Mouse (Mus musculus) hindbrain, embryonic 15.5 days (tissue): ENCODE measurements around the gene Tenm3. TPM values are rescaled to one million over a fixed set of nuclear protein-coding genes. Genes with fewer than 3 reads are reported as not detected.

Experiments
- ATAC-seq: fragments of 200-750 bp; cut with Nextera tagmentation; 2 replicates; pipeline ENCODE4 v1.8.0; 2017; ENCODE audit warnings: low read depth, moderate number of reproducible peaks, moderate TSS enrichment; ENCODE audit not compliant: low FRiP score
- H3K27ac ChIP-seq: fragments of 300-500 bp; sonication (generic); replicated peaks from 2 replicates; pipeline ENCODE4 v1.5.1; 2015; ENCODE audit warnings: mild to moderate bottlenecking, inconsistent platforms
- H3K27me3 ChIP-seq: fragments of 300-500 bp; sonication (generic); 2 replicates; pipeline ENCODE4 v1.6.1; 2015; ENCODE audit warnings: control low read depth, inconsistent platforms
- H3K36me3 ChIP-seq: fragments of 300-500 bp; sonication (generic); 2 replicates; pipeline ENCODE4 v1.6.1; 2015; ENCODE audit warnings: control low read depth, inconsistent platforms
- H3K4me1 ChIP-seq: fragments of 300-500 bp; sonication (generic); replicated peaks from 2 replicates; pipeline ENCODE4 v1.6.1; 2015; ENCODE audit warnings: control low read depth, inconsistent platforms
- H3K4me2 ChIP-seq: fragments of 300-500 bp; sonication (generic); 2 replicates; pipeline ENCODE4 v1.6.1; 2015; ENCODE audit warnings: moderate library complexity, mild to moderate bottlenecking, inconsistent platforms
- H3K4me3 ChIP-seq: fragments of 300-500 bp; sonication (generic); 2 replicates; pipeline ENCODE4 v1.5.1; 2015; ENCODE audit warnings: mild to moderate bottlenecking, inconsistent platforms
- H3K9ac ChIP-seq: fragments of 300-500 bp; sonication (generic); 2 replicates; pipeline ENCODE4 v1.6.1; 2015; ENCODE audit warnings: inconsistent platforms
- H3K9me3 ChIP-seq: fragments of 300-500 bp; sonication (generic); 2 replicates; pipeline ENCODE4 v1.6.1; 2016; ENCODE audit warnings: control low read depth, inconsistent platforms
- WGBS: fragments of 180-500 bp; shearing (Covaris S2); methylation state at CpG from one replicate; pipeline ENCODE4 v1.1.7; 2015; 5-methylcytosine and 5-hydroxymethylcytosine counted together
- polyA plus RNA-seq: library from polyadenylated mRNA; unstranded; fragments of >200 nt; fragmentation: Nextera tagmentation; extraction: Ambion mirVana; gene quantifications from 2 replicates; pipeline ENCODE4 v1.2.1, GENCODE M21; 2015

The Tenm3 gene
- polyA plus RNA-seq, 1 experiment from 2014 or later = 32.7 TPM

DNA sequence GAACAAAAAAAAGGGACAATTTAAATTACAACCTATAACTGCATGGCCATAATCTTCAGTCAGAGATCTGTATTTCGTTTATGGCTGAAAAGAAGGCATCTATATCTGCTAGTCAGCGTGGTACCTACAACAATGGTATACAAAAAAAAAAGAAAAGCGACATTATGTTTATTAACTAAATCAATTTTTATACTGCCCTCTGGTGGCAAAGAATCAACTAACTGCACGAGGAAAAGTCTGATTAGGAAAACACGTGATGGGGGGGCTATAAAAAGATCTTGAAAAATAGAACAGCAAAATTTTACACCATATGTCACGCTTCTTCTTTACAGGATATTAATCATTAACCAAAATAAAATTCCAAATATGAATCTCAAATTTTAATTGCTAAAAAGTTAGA lies 316.3 kb downstream of the Tenm3 start:
- Histone ChIP-seq H3K4me2 (no peak overlapping the region), H3K4me3 (no peak overlapping the region), H3K9ac (no peak overlapping the region), H3K9me3 (no peaks in the 10 kb centered on the region), H3K27me3 (no peaks in the 10 kb centered on the region), H3K36me3 (no peaks in the 10 kb centered on the region), H3K27ac (no peak overlapping the region), H3K4me1 (no peaks in the 10 kb centered on the region)
- 21% methylated on average over 6 of the region's 6 CpGs for WGBS
- ATAC-seq = no peak

DNA sequence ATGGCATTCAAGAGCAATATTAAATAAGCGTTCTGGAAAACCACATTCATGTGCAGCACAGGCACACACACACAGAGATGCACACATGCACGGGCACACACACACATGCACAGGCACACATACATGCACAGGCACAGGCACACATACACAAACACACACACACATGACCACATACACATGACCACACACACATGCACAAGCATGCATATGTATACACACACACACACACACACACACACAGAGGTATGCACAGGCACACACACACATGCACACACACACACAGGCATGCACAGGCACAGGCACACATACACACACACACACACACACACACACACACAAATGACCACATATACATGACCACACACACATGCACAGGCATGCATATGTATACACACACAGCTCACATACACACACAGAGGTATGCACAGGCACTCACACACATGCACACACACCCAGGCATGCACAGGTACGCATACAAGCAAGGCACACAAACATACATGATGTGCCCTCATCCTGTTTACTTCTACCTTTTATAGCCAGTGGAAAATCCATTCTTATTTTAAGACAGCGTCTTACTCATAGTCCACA lies 321.1 kb downstream of the Tenm3 start:
- ATAC-seq = peak; percentile 73
- Histone ChIP-seq H3K9ac (no peak overlapping the region), H3K4me3 (no peak overlapping the region), H3K27ac (0 out of 2 replicates have a peak overlapping the region, but pooled peaks have one; percentile 1), H3K27me3 (no peaks in the 10 kb centered on the region), H3K4me2 (no peak overlapping the region), H3K4me1 (no peaks in the 10 kb centered on the region), H3K9me3 (no peaks in the 10 kb centered on the region), H3K36me3 (no peaks in the 10 kb centered on the region)
- whole genome bisulfite sequencing = 88% methylated on average over 4 of the region's 4 CpGs

DNA sequence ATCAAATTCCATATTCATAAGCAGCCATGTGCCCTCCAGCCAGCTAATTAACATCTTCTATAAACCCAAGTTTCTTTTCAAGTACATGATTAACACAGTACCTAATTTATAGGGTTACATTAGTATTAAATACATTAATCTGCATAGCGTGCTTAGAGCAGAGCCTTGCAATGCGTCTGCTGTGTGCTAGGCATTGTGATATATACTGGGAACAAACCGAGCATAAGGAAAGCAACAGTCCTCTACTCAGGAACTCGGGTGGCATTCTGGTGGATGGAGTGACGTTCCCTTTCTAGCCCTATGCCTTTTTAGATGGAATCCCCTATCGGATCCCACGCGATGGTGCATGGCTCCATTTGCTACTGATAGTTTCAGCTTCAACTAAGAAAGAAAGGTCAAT lies 321.7 kb downstream of the Tenm3 start:
- Histone ChIP-seq H3K27ac (0 out of 2 replicates have a peak overlapping the region, but pooled peaks have one; percentile 1), H3K4me2 (no peak overlapping the region), H3K4me1 (no peaks in the 10 kb centered on the region), H3K9me3 (no peaks in the 10 kb centered on the region), H3K36me3 (no peaks in the 10 kb centered on the region), H3K4me3 (no peak overlapping the region), H3K27me3 (no peaks in the 10 kb centered on the region), H3K9ac (no peak overlapping the region)
- no peak for ATAC-seq
- WGBS = 66% methylated on average over 8 of the region's 8 CpGs

DNA sequence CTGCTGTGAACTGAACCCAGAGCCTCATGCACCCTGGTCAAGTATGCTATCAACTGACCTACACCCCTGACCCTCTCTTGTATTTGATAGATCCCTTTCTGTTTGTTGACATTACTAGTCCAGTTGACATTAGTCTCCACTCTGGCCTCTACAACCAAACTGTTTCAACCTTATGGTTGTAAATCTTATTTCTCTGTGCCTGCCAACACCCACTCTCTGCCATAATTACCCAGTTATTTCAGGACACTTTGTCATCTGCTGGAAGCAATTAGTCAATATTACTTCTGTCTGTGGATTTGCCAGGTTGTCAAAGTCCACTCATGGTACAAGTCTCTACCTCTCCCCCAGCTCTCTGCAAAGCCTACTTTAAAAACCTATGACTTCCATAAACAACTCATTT lies 326.3 kb downstream of the Tenm3 start:
- no peak overlapping the region for H3K4me3 ChIP-seq
- no peak for ATAC-seq
- no peak overlapping the region for H3K9ac ChIP-seq
- H3K27ac ChIP-seq = no peak overlapping the region
- H3K4me1 ChIP-seq = no peaks in the 10 kb centered on the region
- H3K27me3 ChIP-seq = no peaks in the 10 kb centered on the region
- no peak overlapping the region for H3K4me2 ChIP-seq
- H3K36me3 ChIP-seq = no peaks in the 10 kb centered on the region
- no peaks in the 10 kb centered on the region for H3K9me3 ChIP-seq

DNA sequence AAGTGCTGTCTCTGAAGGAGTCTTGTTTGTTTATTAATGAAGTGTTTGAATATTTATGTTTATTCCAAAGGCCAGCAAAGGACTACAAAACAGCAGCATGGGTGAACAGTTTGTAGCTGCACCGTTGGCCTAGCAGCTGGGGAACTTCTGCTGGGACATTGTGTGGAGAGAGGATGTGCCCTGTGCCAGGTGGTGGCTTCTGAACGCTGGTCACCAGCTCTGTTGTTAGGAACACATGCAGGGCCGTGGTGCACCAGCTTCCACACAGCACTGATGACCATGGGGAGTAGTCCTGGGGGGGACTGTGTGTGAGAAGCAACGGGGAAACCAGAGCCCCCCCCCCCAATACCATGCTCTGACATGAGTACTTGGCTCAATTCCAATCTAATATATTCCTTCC lies 329.5 kb downstream of the Tenm3 start:
- Histone ChIP-seq H3K4me1 (peaks cover 6% of the 10 kb centered on the region), H3K9me3 (no peaks in the 10 kb centered on the region), H3K4me2 (no peak overlapping the region), H3K36me3 (no peaks in the 10 kb centered on the region), H3K27ac (no peak overlapping the region), H3K9ac (no peak overlapping the region), H3K4me3 (no peak overlapping the region), H3K27me3 (no peaks in the 10 kb centered on the region)
- ATAC-seq = no peak
- 81% methylated on average over 4 of the region's 4 CpGs for WGBS

- H3K9me3 ChIP-seq = no peaks in the 10 kb centered on the region
- H3K36me3 ChIP-seq = no peaks in the 10 kb centered on the region
- no peaks in the 10 kb centered on the region for H3K27me3 ChIP-seq
- no peak overlapping the region for H3K27ac ChIP-seq
- H3K9ac ChIP-seq = no peak overlapping the region
- H3K4me2 ChIP-seq = no peak overlapping the region
- WGBS = 92% methylated on average over 7 of the region's 7 CpGs
- H3K4me3 ChIP-seq = no peak overlapping the region
- peaks cover 11% of the 10 kb centered on the region for H3K4me1 ChIP-seq
- no peak for ATAC-seq
Measured at GRCm38 (mm10) chr8:48513801-48514200, 329.9 kb downstream of the Tenm3 start.

GRCm38 (mm10) chr8:48511546-48511945 lies 332.2 kb downstream of the Tenm3 start:
- no peak for ATAC-seq
- no peak overlapping the region for H3K4me2 ChIP-seq
- no peaks in the 10 kb centered on the region for H3K9me3 ChIP-seq
- no peak overlapping the region for H3K9ac ChIP-seq
- 85% methylated on average over 12 of the region's 12 CpGs for WGBS
- no peak overlapping the region for H3K4me3 ChIP-seq
- peaks cover 23% of the 10 kb centered on the region for H3K4me1 ChIP-seq
- 0 out of 2 replicates have a peak overlapping the region, but pooled peaks have one; percentile 34 for H3K27ac ChIP-seq
- H3K36me3 ChIP-seq = no peaks in the 10 kb centered on the region
- H3K27me3 ChIP-seq = no peaks in the 10 kb centered on the region

DNA sequence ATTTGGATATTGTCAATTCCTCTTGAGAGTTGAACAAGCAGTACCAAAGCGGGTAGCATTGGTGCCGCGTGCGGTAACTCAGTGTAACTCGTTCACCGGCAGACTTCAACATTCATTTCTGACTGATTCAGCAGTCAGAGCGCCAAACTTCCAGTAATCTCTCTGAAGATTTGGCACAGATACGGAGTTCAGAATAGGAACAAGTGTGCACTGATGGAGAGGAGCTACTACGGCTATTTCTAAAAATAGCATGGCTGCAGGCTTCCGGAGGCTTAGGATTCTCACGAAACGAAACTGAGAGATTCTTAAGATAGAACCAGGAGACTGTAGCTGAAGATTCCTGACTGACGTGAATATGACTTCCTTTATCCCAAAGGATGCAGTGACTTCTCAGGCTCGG lies 332.6 kb downstream of the Tenm3 start:
- Histone ChIP-seq H3K27ac (no peak overlapping the region), H3K9ac (no peak overlapping the region), H3K27me3 (no peaks in the 10 kb centered on the region), H3K4me1 (peaks cover 23% of the 10 kb centered on the region), H3K36me3 (no peaks in the 10 kb centered on the region), H3K4me3 (no peak overlapping the region), H3K9me3 (no peaks in the 10 kb centered on the region), H3K4me2 (no peak overlapping the region)
- 82% methylated on average over 14 of the region's 14 CpGs for WGBS
- ATAC-seq = no peak

- no peaks in the 10 kb centered on the region for H3K27me3 ChIP-seq
- peaks cover 23% of the 10 kb centered on the region for H3K4me1 ChIP-seq
- peak overlapping the region; percentile 46 for H3K9ac ChIP-seq
- 28% methylated on average over 29 of the region's 29 CpGs for WGBS
- H3K4me3 ChIP-seq = peak overlapping the region; percentile 35
- H3K27ac ChIP-seq = peak overlapping the region; percentile 80
- no peaks in the 10 kb centered on the region for H3K9me3 ChIP-seq
- H3K36me3 ChIP-seq = no peaks in the 10 kb centered on the region
- peak overlapping the region; percentile 66 for H3K4me2 ChIP-seq
- peak; percentile 76 for ATAC-seq
Measured at GRCm38 (mm10) chr8:48508641-48509599, 334.8 kb downstream of the Tenm3 start.

GRCm38 (mm10) chr8:48507719-48508501 lies 335.8 kb downstream of the Tenm3 start:
- no peak overlapping the region for H3K4me2 ChIP-seq
- H3K4me3 ChIP-seq = no peak overlapping the region
- no peak overlapping the region for H3K9ac ChIP-seq
- WGBS = 72% methylated on average over 10 of the region's 10 CpGs
- 0 out of 2 replicates have a peak, but pooled peaks have one; percentile 23 for ATAC-seq
- peaks cover 23% of the 10 kb centered on the region for H3K4me1 ChIP-seq
- H3K9me3 ChIP-seq = no peaks in the 10 kb centered on the region
- no peaks in the 10 kb centered on the region for H3K27me3 ChIP-seq
- no peaks in the 10 kb centered on the region for H3K36me3 ChIP-seq
- no peak overlapping the region for H3K27ac ChIP-seq

DNA sequence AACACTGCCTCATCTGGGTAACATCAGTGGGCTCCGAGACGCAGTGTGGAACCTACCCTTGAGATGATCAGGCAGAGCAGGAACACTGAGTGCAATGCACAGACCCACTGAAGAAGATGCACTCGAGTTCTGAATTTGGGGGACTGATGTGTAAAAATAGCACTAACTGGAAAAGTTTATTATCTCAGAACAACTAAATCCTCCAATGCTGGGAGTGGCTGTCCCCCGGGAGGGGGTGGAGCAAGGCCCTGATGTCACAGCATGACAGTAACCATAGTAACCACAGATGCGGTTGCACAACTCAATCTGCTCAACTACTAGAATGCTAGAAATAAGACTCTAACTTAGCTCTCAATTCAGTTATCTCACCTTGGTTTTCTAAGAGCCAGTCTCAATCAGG lies 351.3 kb downstream of the Tenm3 start:
- ATAC-seq = no peak
- Histone ChIP-seq H3K27me3 (no peaks in the 10 kb centered on the region), H3K4me1 (0 out of 2 replicates have a peak, but pooled peaks cover 11% of the 10 kb centered on the region), H3K27ac (no peak overlapping the region), H3K36me3 (no peaks in the 10 kb centered on the region), H3K4me2 (no peak overlapping the region), H3K4me3 (no peak overlapping the region), H3K9ac (no peak overlapping the region), H3K9me3 (no peaks in the 10 kb centered on the region)
- WGBS = 75% methylated on average over 5 of the region's 5 CpGs
